Mouse (Mus musculus) neural tube, embryonic 12.5 days (tissue): ENCODE data around the gene Hspa1b. TPM values are rescaled to one million over a fixed set of nuclear protein-coding genes. Genes with fewer than 3 reads are reported as not detected.
"Not testable (repeated sequence)": the region's sequence is repeated elsewhere in the genome, so short reads cannot be mapped to it uniquely, and the experiment has no call there.

Experiments used
- ATAC-seq: fragments of 200-750 bp; cut with Nextera tagmentation; 2 replicates; pipeline ENCODE4 v1.8.0; 2017; ENCODE audit warnings: low read depth, mild to moderate bottlenecking, moderate TSS enrichment, moderate library complexity; ENCODE audit not compliant: low FRiP score
- H3K27ac ChIP-seq: fragments of 300-500 bp; sonication (generic); 2 replicates; pipeline ENCODE4 v1.5.1; 2016
- H3K27me3 ChIP-seq: fragments of 300-500 bp; sonication (generic); replicated peaks from 2 replicates; pipeline ENCODE4 v1.6.1; 2016; ENCODE audit warnings: mild to moderate bottlenecking
- H3K36me3 ChIP-seq: fragments of 300-500 bp; sonication (generic); 2 replicates; pipeline ENCODE4 v1.6.1; 2016; ENCODE audit warnings: mild to moderate bottlenecking
- H3K4me1 ChIP-seq: fragments of 300-500 bp; sonication (generic); 2 replicates; pipeline ENCODE4 v1.6.1; 2016
- H3K4me2 ChIP-seq: fragments of 300-500 bp; sonication (generic); replicated peaks from 2 replicates; pipeline ENCODE4 v1.6.1; 2016; ENCODE audit warnings: mild to moderate bottlenecking
- H3K4me3 ChIP-seq: fragments of 300-500 bp; sonication (generic); 2 replicates; pipeline ENCODE4 v1.5.1; 2016
- H3K9ac ChIP-seq: fragments of 300-500 bp; sonication (generic); 2 replicates; pipeline ENCODE4 v1.6.1; 2016; ENCODE audit warnings: mild to moderate bottlenecking
- H3K9me3 ChIP-seq: fragments of 300-500 bp; sonication (generic); 2 replicates; pipeline ENCODE4 v1.6.1; 2016; ENCODE audit warnings: mild to moderate bottlenecking
- WGBS: fragments of 180-500 bp; shearing (Covaris S2); methylation state at CpG from one replicate; pipeline ENCODE4 v1.1.7; 2016; 5-methylcytosine and 5-hydroxymethylcytosine counted together
- polyA plus RNA-seq: library from polyadenylated mRNA; unstranded; fragments of >200 nt; fragmentation: Nextera tagmentation; extraction: Ambion mirVana; gene quantifications from 2 replicates; pipeline ENCODE4 v1.2.1, GENCODE M21; 2016

Gene Hspa1b
- polyA plus RNA-seq, 1 experiment from 2014 or later: not detected

- Histone ChIP-seq H3K27me3 (no peaks in the 10 kb centered on the region), H3K4me2 (no peak overlapping the region), H3K4me1 (peaks cover 9% of the 10 kb centered on the region), H3K36me3 (peaks cover 3% of the 10 kb centered on the region; the same call in 1 of the 2 replicates), H3K9me3 (no peaks in the 10 kb centered on the region), H3K27ac (no peak overlapping the region), H3K4me3 (no peak overlapping the region), H3K9ac (no peak overlapping the region)
- WGBS: 94% methylated on average over 20 of the region's 20 CpGs
- ATAC-seq: no peak
These were observed 18.0 kb upstream of the Hspa1b start for GRCm38 (mm10) chr17:34977000-34977399.

DNA sequence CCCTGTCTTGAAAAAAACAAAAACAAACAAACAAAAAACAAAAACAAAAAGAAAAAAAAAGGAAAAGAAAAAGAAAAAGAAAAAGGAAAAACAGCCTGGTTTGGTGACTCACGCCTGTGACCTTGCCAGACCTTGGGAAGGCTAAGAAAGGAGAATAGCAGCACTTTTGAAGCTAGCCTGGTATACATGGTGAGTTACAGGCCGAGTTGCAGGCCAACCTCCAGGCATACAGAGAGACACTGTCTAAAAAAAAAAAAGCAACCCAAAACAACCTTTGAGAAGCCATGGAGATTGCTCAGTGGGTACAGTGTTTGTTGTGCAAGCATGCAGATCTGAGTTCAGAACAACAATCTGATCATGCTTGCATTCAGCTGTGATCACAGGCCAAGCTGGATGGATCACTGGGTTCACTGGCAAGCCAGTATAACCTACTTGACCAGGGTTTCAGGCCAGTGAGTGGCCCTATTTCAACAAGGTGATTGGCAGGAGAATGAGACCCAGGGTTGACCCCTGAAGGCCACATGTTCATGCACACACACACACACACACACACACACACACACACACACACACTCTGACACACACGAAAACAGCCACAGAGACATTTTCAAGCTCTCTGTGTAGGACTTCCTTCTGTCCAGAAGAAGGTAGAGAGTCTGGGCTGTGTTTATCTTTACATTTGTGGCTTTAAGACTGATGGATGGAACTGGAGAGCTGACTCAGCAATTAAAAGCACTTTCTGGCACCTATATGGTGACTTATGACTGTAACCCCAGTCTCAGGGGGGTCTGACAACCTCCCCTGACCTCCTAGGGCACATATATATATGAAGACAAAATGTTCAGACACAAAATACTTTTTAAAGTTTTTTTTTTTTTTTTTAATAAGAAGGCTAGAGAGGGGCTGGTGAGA is 16.8 kb upstream of the Hspa1b start:
- WGBS: 87% methylated on average over 3 of the region's 3 CpGs
- no peaks in the 10 kb centered on the region for H3K9me3 ChIP-seq
- no peak overlapping the region for H3K27ac ChIP-seq
- H3K4me1 ChIP-seq: peaks cover 5% of the 10 kb centered on the region
- H3K27me3 ChIP-seq: no peaks in the 10 kb centered on the region
- H3K36me3 ChIP-seq: peaks cover 3% of the 10 kb centered on the region; the same call in 1 of the 2 replicates
- no peak overlapping the region for H3K4me3 ChIP-seq
- no peak overlapping the region for H3K4me2 ChIP-seq
- ATAC-seq: no peak
- H3K9ac ChIP-seq: no peak overlapping the region

DNA sequence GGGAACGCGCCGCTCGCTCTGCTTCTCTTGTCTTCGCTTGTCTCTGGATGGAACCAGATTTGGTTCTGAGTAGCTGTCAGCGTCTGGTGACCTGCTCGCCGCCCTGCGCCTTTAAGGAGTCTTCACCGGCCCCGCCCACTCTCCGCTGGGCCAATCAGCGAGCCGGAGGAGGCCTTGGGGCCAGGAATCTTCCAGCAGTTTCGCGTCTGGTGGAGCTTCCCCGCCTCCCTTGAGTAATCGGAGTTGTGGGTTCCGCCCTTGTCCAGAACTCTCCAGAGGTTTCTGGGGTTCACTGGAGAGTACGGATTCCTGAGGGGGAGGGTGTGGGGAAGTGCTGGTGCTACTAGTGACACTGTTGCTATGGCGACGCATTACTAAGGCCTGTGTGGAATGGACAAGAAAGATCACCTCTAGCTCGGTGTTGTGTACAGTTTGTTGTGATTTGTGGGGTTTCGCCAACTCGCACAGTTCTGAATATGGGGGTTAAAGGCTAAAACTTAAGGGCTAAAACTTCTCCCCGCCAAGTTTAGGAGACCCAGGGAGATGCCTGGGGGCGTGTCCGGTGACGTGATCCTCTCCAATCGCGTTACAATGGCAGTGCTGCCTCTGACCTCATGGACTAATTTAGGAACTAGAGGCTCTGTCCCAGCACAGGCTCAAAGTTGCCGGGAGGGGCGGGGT is 13.2 kb upstream of the Hspa1b start, which contains the start of the genes Hspa1a and Hspa1l:
Hspa1a (minus strand) TSS at position 88 of the 681 bp plus-strand sequence.
Hspa1l (plus strand) TSS at position 635 of the 681 bp plus-strand sequence.
- not testable (repeated sequence) for H3K36me3 ChIP-seq, H3K27ac ChIP-seq, H3K9me3 ChIP-seq, H3K4me1 ChIP-seq, H3K9ac ChIP-seq
- ATAC-seq: peak; percentile 94
- WGBS: under 1% methylated on average over 30 of the region's 33 CpGs
- peak within 1 kb of the TSS; percentile 36 for H3K4me3 ChIP-seq
- H3K4me2 ChIP-seq: peak within 1 kb of the TSS; percentile 77
- peaks cover 26% of the 10 kb centered on the region for H3K27me3 ChIP-seq

GRCm38 (mm10) chr17:34971694-34972068 is 12.6 kb upstream of the Hspa1b start:
- ATAC-seq: peak; percentile 57
- not testable (repeated sequence) for H3K36me3 ChIP-seq, H3K27ac ChIP-seq, H3K4me1 ChIP-seq, H3K9me3 ChIP-seq, H3K9ac ChIP-seq
- 7% methylated on average over 7 of the region's 43 CpGs for WGBS
- Histone ChIP-seq H3K4me2 (peak overlapping the region; percentile 77), H3K27me3 (peaks cover 26% of the 10 kb centered on the region), H3K4me3 (peak overlapping the region; percentile 36)

DNA sequence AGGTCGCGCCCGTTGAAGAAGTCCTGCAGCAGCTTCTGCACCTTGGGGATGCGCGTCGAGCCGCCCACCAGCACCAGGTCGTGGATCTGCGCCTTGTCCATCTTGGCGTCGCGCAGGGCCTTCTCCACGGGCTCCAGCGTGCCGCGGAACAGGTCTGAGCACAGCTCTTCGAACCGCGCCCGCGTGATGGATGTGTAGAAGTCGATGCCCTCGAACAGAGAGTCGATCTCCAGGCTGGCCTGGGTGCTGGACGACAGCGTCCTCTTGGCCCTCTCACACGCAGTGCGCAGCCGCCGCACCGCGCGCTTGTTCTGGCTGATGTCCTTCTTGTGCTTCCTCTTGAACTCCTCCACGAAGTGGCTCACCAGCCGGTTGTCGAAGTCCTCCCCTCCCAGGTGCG is 11.8 kb upstream of the Hspa1b start:
- H3K9me3 ChIP-seq, ATAC-seq, H3K36me3 ChIP-seq, H3K27ac ChIP-seq, H3K4me3 ChIP-seq, H3K4me2 ChIP-seq, H3K9ac ChIP-seq, H3K4me1 ChIP-seq: not testable (repeated sequence)
- WGBS: 31% methylated on average over 26 of the region's 37 CpGs
- H3K27me3 ChIP-seq: peaks cover 26% of the 10 kb centered on the region

DNA sequence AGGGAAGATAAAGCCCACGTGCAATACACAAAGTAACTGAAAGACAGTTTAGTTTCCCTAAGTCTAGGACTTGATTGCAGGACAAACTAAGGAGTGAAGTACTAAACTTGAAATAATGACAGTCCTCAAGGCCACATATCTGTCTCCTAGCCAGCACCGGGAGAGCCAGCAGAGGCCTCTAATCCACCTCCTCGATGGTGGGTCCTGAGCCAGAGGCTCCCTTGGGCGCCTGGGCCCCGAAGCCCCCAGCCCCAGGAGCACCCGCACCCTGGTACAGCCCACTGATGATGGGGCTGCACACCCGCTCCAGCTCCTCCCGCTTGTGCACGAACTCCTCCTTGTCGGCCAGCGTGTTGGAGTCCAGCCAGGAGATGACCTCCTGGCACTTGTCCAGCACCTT is 10.8 kb upstream of the Hspa1b start, which contains the start of gene Gm20481:
Gm20481 (plus strand) TSS at position 91 of the 400 bp plus-strand sequence.
- not testable (repeated sequence) for H3K27ac ChIP-seq, H3K4me3 ChIP-seq, H3K4me1 ChIP-seq, H3K36me3 ChIP-seq, ATAC-seq, H3K9ac ChIP-seq, H3K9me3 ChIP-seq, H3K4me2 ChIP-seq
- WGBS: 71% methylated on average over 8 of the region's 11 CpGs
- H3K27me3 ChIP-seq: peaks cover 26% of the 10 kb centered on the region

DNA sequence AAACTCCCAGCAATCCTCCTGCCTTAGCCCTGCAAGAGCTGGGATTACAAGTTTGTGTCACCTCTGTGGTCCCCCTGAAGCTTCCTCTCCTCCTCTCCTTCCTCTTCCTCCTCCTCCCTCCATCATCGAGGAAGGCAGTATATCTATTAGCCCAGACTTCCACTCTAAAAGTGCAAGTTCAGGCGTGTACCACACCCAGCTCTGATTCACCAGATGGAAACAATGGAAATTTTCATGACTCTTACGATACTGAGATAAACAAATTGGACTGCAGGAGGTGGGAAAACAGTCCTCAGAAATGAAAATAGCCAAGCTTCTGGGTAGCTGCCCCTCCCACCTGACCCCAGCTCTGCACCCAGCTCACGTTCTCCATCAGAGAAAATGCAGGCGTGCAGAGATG is 6.6 kb upstream of the Hspa1b start:
- Histone ChIP-seq H3K9ac (no peak overlapping the region), H3K4me3 (no peak overlapping the region), H3K36me3 (no peaks in the 10 kb centered on the region), H3K4me2 (no peak overlapping the region), H3K9me3 (no peaks in the 10 kb centered on the region), H3K4me1 (no peaks in the 10 kb centered on the region), H3K27ac (no peak overlapping the region), H3K27me3 (peaks cover 31% of the 10 kb centered on the region)
- no peak for ATAC-seq
- 84% methylated on average over 5 of the region's 5 CpGs for WGBS

DNA sequence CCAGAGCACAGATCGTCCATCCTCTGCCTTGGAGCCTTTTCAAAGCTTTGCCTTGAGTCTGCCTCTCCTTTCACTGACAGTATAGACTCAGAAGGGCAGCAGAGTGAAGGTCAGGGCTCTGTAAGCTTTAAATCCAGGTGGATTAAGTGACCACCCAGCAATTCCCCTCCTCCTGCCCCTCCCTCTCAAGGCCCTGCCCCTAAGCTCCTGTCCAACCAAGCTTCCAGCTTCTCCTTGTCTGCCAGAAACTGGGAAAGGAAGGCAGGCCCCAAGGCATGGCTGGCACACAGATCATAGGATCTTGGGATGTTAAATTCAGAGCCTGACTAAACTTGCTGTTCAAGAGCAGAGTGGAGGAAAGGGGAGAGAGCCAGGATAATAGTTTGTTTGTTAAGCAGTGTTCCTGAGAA is 5.6 kb upstream of the Hspa1b start:
- Histone ChIP-seq H3K4me1 (peaks cover 5% of the 10 kb centered on the region; the same call in 1 of the 2 replicates), H3K27me3 (peaks cover 28% of the 10 kb centered on the region), H3K4me2 (no peak overlapping the region), H3K27ac (no peak overlapping the region), H3K36me3 (no peaks in the 10 kb centered on the region), H3K9me3 (no peaks in the 10 kb centered on the region), H3K9ac (0 out of 2 replicates have a peak overlapping the region, but pooled peaks have one; percentile 8), H3K4me3 (no peak overlapping the region)
- 30% methylated on average over 1 of the region's 1 CpGs for WGBS
- no peak for ATAC-seq

GRCm38 (mm10) chr17:34962841-34963240 is 3.8 kb upstream of the Hspa1b start:
- Histone ChIP-seq H3K4me1 (peaks cover 9% of the 10 kb centered on the region), H3K36me3 (no peaks in the 10 kb centered on the region), H3K27ac (no peak overlapping the region), H3K9me3 (no peaks in the 10 kb centered on the region), H3K4me3 (no peak overlapping the region), H3K4me2 (no peak overlapping the region), H3K9ac (no peak overlapping the region), H3K27me3 (peaks cover 10% of the 10 kb centered on the region)
- WGBS: 33% methylated on average over 1 of the region's 1 CpGs
- ATAC-seq: no peak

GRCm38 (mm10) chr17:34962125-34962524 is 3.1 kb upstream of the Hspa1b start:
- ATAC-seq: no peak
- Histone ChIP-seq H3K27me3 (peaks cover 6% of the 10 kb centered on the region), H3K36me3 (no peaks in the 10 kb centered on the region), H3K9ac (no peak overlapping the region), H3K4me2 (no peak overlapping the region), H3K4me3 (no peak overlapping the region), H3K4me1 (peaks cover 9% of the 10 kb centered on the region), H3K9me3 (no peaks in the 10 kb centered on the region), H3K27ac (no peak overlapping the region)
- 41% methylated on average over 3 of the region's 3 CpGs for WGBS

GRCm38 (mm10) chr17:34960702-34961493 is 1.9 kb upstream of the Hspa1b start:
- no peak for ATAC-seq
- no peak overlapping the region for H3K4me3 ChIP-seq
- H3K4me2 ChIP-seq: no peak overlapping the region
- peaks cover 8% of the 10 kb centered on the region for H3K27me3 ChIP-seq
- H3K9ac ChIP-seq: no peak overlapping the region
- no peak overlapping the region for H3K27ac ChIP-seq
- H3K9me3 ChIP-seq: no peaks in the 10 kb centered on the region
- no peaks in the 10 kb centered on the region for H3K36me3 ChIP-seq
- H3K4me1 ChIP-seq: peaks cover 9% of the 10 kb centered on the region
